Comparison of ENCODE assay signal across 8 mouse cellular contexts in genomic region chr16:92883821-92884272, GRCm38 (mm10). TPM values are rescaled to one million over a fixed set of nuclear protein-coding genes. Genes with fewer than 3 reads are reported as not detected.
DNase-seq lines count a peak whose midpoint lies in the region.

No protein-coding gene starts in this region.

- peak; percentile 9 to 26 for DNase-seq in kidney, postnatal 4 days
- no peak for DNase-seq in kidney, adult 11 months
- DNase-seq in embryo, embryonic 11 days: peak; percentile 71
- peak; percentile 44 for DNase-seq in hindlimb bud, embryonic 11.5 days (ENCODE audit: extremely low spot score, low read depth, low spot score)
- DNase-seq in spleen, postnatal 14 days (ENCODE audit: low spot score in 2 of 2): peak; percentile 14 to 19
- no peak for DNase-seq in layer of hippocampus, postnatal 25 days (ENCODE audit: extremely low spot score in 1 of 2, low spot score in 1 of 2)
- no peak for DNase-seq in right cerebral cortex, postnatal 14 days
- DNase-seq in retina, embryonic 14.5 days (ENCODE audit: low spot score): no peak

RNA-seq across cellular contexts. Expression of gene Runx1, which starts 57.9 kb away (rescaled TPM):
- total RNA-seq in layer of hippocampus, postnatal 25 days (2021): 1 to 10 TPM in 1 of 2 experiments, under 1 TPM in 1; 0.74 to 2.1 TPM

Comparison
In these comparisons a context has a peak if more than half of its experiments do, and no peak if none do; other contexts are left out.
1. DNase-seq: peak in kidney, postnatal 4 days (2 of 2), embryo, embryonic 11 days (single experiment), hindlimb bud, embryonic 11.5 days (single experiment) and spleen, postnatal 14 days (2 of 2); none in kidney, adult 11 months (single experiment), layer of hippocampus, postnatal 25 days (0 of 2), right cerebral cortex, postnatal 14 days (single experiment) and retina, embryonic 14.5 days (single experiment).